9 mouse cellular contexts compared by ENCODE assay signal in the genomic region with DNA sequence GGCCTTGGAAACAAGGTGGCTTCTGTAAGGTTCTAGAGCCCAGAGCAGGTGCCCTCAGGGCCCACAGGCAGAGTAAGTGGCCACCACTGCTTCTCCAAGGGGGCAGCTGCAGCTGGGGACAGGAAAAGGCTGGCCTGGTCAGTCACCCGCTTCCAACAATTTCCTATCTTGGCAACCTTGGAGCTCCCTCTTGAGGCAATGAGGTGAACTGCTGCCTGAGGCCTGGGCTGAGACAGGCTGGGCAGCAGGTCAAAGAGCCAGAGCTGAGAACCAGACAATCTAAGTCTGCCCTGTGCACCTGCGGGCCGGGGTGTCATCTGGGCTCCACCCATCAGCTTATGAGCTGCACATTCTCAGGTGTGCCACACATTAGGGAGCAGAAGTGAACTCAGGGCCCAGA. TPM values are rescaled to one million over a fixed set of nuclear protein-coding genes. Genes with fewer than 3 reads are reported as not detected.
DNase-seq lines count a peak whose midpoint lies in the region; ATAC-seq and TF ChIP-seq lines count a peak whose summit lies in the region.
"Had no signal": no experiment of that assay in that cellular context is flagged by ENCODE, and none has a peak within 500 bp of the region (broad histone marks: within the 10 kb centered on the region; RNA-seq: fewer than 3 reads in every experiment).

No protein-coding gene starts in this region.

- no peaks in the 10 kb centered on the region for H3K36me3 ChIP-seq in E14TG2a.4 (ENCODE audit: insufficient read depth, low read length)
- H3K36me3 ChIP-seq in embryonic facial prominence, embryonic 14.5 days (ENCODE audit: control insufficient read depth, insufficient read depth, low read length), result no peaks in the 10 kb centered on the region
- H3K36me3 ChIP-seq in heart, embryonic 15.5 days, result no peaks in the 10 kb centered on the region
- no peaks in the 10 kb centered on the region for H3K36me3 ChIP-seq in liver, postnatal 0 days (replicated peaks; ENCODE audit: insufficient read depth, low read length)

- DNase-seq in adrenal gland, postnatal 25 days, result peak; percentile 79
- DNase-seq in embryonic facial prominence, embryonic 14.5 days (ENCODE audit: low spot score), result peak; percentile 66
- DNase-seq in large intestine, adult 2 months (ENCODE audit: low read depth, low spot score), result peak; percentile 79
- DNase-seq in liver, postnatal 0 days, result peak; percentile 85
- DNase-seq in retina, postnatal 1 day, result peak; percentile 83
- peak; percentile 61 to 71 for DNase-seq in thymus, postnatal 36 days

- no peak overlapping the region for H3K4me3 ChIP-seq in E14TG2a.4 (replicated peaks; ENCODE audit: low read length)
- H3K4me3 ChIP-seq in embryonic facial prominence, embryonic 14.5 days (ENCODE audit: low read depth, low read length), result no peak overlapping the region
- no peak overlapping the region for H3K4me3 ChIP-seq in heart, embryonic 15.5 days
- H3K4me3 ChIP-seq in liver, postnatal 0 days (ENCODE audit: low read depth, low read length), result no peak overlapping the region

- no peak overlapping the region for H3K27ac ChIP-seq in embryonic facial prominence, embryonic 14.5 days (replicated peaks; ENCODE audit: low read depth, low read length)
- H3K27ac ChIP-seq in heart, embryonic 15.5 days, result no peak overlapping the region
- H3K27ac ChIP-seq in liver, postnatal 0 days (ENCODE audit: low read depth), result no peak overlapping the region
- H3K27ac ChIP-seq: macrophage had no signal

- no peaks in the 10 kb centered on the region for H3K9me3 ChIP-seq in E14TG2a.4 (ENCODE audit: low read length)
- no peaks in the 10 kb centered on the region for H3K9me3 ChIP-seq in embryonic facial prominence, embryonic 14.5 days (ENCODE audit: control insufficient read depth, low read length)
- H3K9me3 ChIP-seq in heart, embryonic 15.5 days (replicated peaks), result no peaks in the 10 kb centered on the region
- H3K9me3 ChIP-seq in liver, postnatal 0 days (ENCODE audit: low read length), result no peaks in the 10 kb centered on the region

- peak; percentile 50; the same call in 1 of the 2 replicates for ATAC-seq in embryonic facial prominence, embryonic 14.5 days (ENCODE audit: low read depth)
- ATAC-seq in heart, embryonic 15.5 days (replicated peaks; ENCODE audit: insufficient number of reproducible peaks, insufficient read depth, low FRiP score, low read depth), result peak; percentile 47; the same call in 1 of the 2 replicates
- peak; percentile 66 for ATAC-seq in liver, postnatal 0 days

- H3K27me3 ChIP-seq in E14TG2a.4 (ENCODE audit: insufficient read depth, low read length), result peaks cover 13% of the 10 kb centered on the region
- no peaks in the 10 kb centered on the region for H3K27me3 ChIP-seq in embryonic facial prominence, embryonic 14.5 days (replicated peaks; ENCODE audit: control insufficient read depth, insufficient read depth, low read length)
- H3K27me3 ChIP-seq in heart, embryonic 15.5 days, result no peaks in the 10 kb centered on the region
- no peaks in the 10 kb centered on the region for H3K27me3 ChIP-seq in liver, postnatal 0 days (ENCODE audit: insufficient read depth, low read length)

- TF ChIP-seq EP300 in liver, postnatal 0 days (IDR thresholded peaks at IDR 0.05; ENCODE audit: low read depth), result no peak

- peaks cover 8% of the 10 kb centered on the region for H3K4me1 ChIP-seq in E14TG2a.4 (replicated peaks; ENCODE audit: low read depth, low read length)
- H3K4me1 ChIP-seq in embryonic facial prominence, embryonic 14.5 days (ENCODE audit: control insufficient read depth, insufficient read depth, low read length), result no peaks in the 10 kb centered on the region
- peaks cover 2% of the 10 kb centered on the region; the same call in 1 of the 2 replicates for H3K4me1 ChIP-seq in heart, embryonic 15.5 days (replicated peaks)
- H3K4me1 ChIP-seq in liver, postnatal 0 days (ENCODE audit: insufficient read depth), result peaks cover 3% of the 10 kb centered on the region; the same call in 1 of the 2 replicates

- peak; percentile 99 for TF ChIP-seq CTCF in E14TG2a.4 (conservative IDR thresholded peaks at IDR 0.05; ENCODE audit: low read length)
- peak; percentile 94 for TF ChIP-seq CTCF in liver, postnatal 0 days (IDR thresholded peaks at IDR 0.05; ENCODE audit: low read depth)

- 12% methylated on average over 3 of the region's 3 CpGs for WGBS in embryonic facial prominence, embryonic 14.5 days
- WGBS in heart, embryonic 15.5 days, result 15% methylated on average over 3 of the region's 3 CpGs
- WGBS in large intestine, adult 2 months, result 7% methylated on average over 3 of the region's 3 CpGs
- 17% methylated on average over 3 of the region's 3 CpGs for WGBS in liver, postnatal 0 days (ENCODE audit: insufficient replicate concordance)

- H3K4me2 ChIP-seq in embryonic facial prominence, embryonic 14.5 days (ENCODE audit: low read depth, low read length), result no peak overlapping the region
- H3K4me2 ChIP-seq in heart, embryonic 15.5 days, result no peak overlapping the region
- H3K4me2 ChIP-seq in liver, postnatal 0 days (ENCODE audit: low read depth, low read length), result no peak overlapping the region

- H3K9ac ChIP-seq in embryonic facial prominence, embryonic 14.5 days (ENCODE audit: low read depth, low read length), result 0 out of 2 replicates have a peak overlapping the region, but pooled peaks have one; percentile 8
- no peak overlapping the region for H3K9ac ChIP-seq in heart, embryonic 15.5 days
- no peak overlapping the region for H3K9ac ChIP-seq in liver, postnatal 0 days (replicated peaks)

RNA-seq across cellular contexts. Expression of a gene that starts 3.5 kb away (rescaled TPM):
- total RNA-seq in adrenal gland, postnatal 25 days (2021), result 4.3 and 5.9 TPM in 2 replicates
- 9.8 and 11.3 TPM in 2 replicates for polyA plus RNA-seq in embryonic facial prominence, embryonic 14.5 days (2014; fragmentation: Nextera tagmentation; extraction: Ambion mirVana)
- 7.5 and 10.0 TPM in 2 replicates for polyA plus RNA-seq in heart, embryonic 15.5 days (2015; fragmentation: Nextera tagmentation; extraction: Ambion mirVana)
- polyA plus RNA-seq in large intestine, adult 2 months (2012; rRNA removed), result 6.1 and 11.3 TPM in 2 replicates
- polyA plus RNA-seq in liver, postnatal 0 days (2015; fragmentation: Nextera tagmentation; extraction: Ambion mirVana), result 1.8 and 2.2 TPM in 2 replicates

RNA-seq across cellular contexts. Expression of a gene that starts 18.7 kb away (rescaled TPM):
- not detected in 2 replicates for total RNA-seq in adrenal gland, postnatal 25 days (2021)
- polyA plus RNA-seq in embryonic facial prominence, embryonic 14.5 days (2014; fragmentation: Nextera tagmentation; extraction: Ambion mirVana), result 1.3 and 2.3 TPM in 2 replicates
- 0.62 and 1.6 TPM in 2 replicates for polyA plus RNA-seq in heart, embryonic 15.5 days (2015; fragmentation: Nextera tagmentation; extraction: Ambion mirVana)
- 0.20 and 0.47 TPM in 2 replicates for polyA plus RNA-seq in large intestine, adult 2 months (2012; rRNA removed)
- polyA plus RNA-seq in liver, postnatal 0 days (2015; fragmentation: Nextera tagmentation; extraction: Ambion mirVana), result not detected in 2 replicates
- polyA plus RNA-seq: macrophage had no signal

RNA-seq across cellular contexts. Expression of a gene that starts 37.0 kb away (rescaled TPM):
- total RNA-seq in adrenal gland, postnatal 25 days (2021), result 28.7 and 37.0 TPM in 2 replicates
- polyA plus RNA-seq in embryonic facial prominence, embryonic 14.5 days (2014; fragmentation: Nextera tagmentation; extraction: Ambion mirVana), result 23.6 and 23.8 TPM in 2 replicates
- polyA plus RNA-seq in heart, embryonic 15.5 days (2015; fragmentation: Nextera tagmentation; extraction: Ambion mirVana), result 18.8 and 22.0 TPM in 2 replicates
- 22.9 and 25.9 TPM in 2 replicates for polyA plus RNA-seq in large intestine, adult 2 months (2012; rRNA removed)
- 44.8 and 48.9 TPM in 2 replicates for polyA plus RNA-seq in liver, postnatal 0 days (2015; fragmentation: Nextera tagmentation; extraction: Ambion mirVana)

RNA-seq across cellular contexts. Expression of a gene that starts 49.8 kb away (rescaled TPM):
- 0.12 TPM in 1 of 2 replicates, not detected in the other for total RNA-seq in adrenal gland, postnatal 25 days (2021)
- polyA plus RNA-seq in embryonic facial prominence, embryonic 14.5 days (2014; fragmentation: Nextera tagmentation; extraction: Ambion mirVana), result 4.9 and 8.0 TPM in 2 replicates
- 45.2 and 51.0 TPM in 2 replicates for polyA plus RNA-seq in heart, embryonic 15.5 days (2015; fragmentation: Nextera tagmentation; extraction: Ambion mirVana)
- polyA plus RNA-seq in large intestine, adult 2 months (2012; rRNA removed), result 0.02 and 0.07 TPM in 2 replicates
- 0.13 TPM in 2 replicates for polyA plus RNA-seq in liver, postnatal 0 days (2015; fragmentation: Nextera tagmentation; extraction: Ambion mirVana)
- polyA plus RNA-seq: macrophage had no signal

RNA-seq across cellular contexts. Expression of a gene that starts 54.3 kb away (rescaled TPM):
- 585 and 720 TPM in 2 replicates for total RNA-seq in adrenal gland, postnatal 25 days (2021)
- 1,998 and 2,049 TPM in 2 replicates for polyA plus RNA-seq in embryonic facial prominence, embryonic 14.5 days (2014; fragmentation: Nextera tagmentation; extraction: Ambion mirVana)
- polyA plus RNA-seq in heart, embryonic 15.5 days (2015; fragmentation: Nextera tagmentation; extraction: Ambion mirVana), result 679 and 834 TPM in 2 replicates
- 2,119 and 2,302 TPM in 2 replicates for polyA plus RNA-seq in large intestine, adult 2 months (2012; rRNA removed)
- polyA plus RNA-seq in liver, postnatal 0 days (2015; fragmentation: Nextera tagmentation; extraction: Ambion mirVana), result 681 and 692 TPM in 2 replicates
